ENCODE assay signal across 8 mouse cellular contexts in the genomic region with DNA sequence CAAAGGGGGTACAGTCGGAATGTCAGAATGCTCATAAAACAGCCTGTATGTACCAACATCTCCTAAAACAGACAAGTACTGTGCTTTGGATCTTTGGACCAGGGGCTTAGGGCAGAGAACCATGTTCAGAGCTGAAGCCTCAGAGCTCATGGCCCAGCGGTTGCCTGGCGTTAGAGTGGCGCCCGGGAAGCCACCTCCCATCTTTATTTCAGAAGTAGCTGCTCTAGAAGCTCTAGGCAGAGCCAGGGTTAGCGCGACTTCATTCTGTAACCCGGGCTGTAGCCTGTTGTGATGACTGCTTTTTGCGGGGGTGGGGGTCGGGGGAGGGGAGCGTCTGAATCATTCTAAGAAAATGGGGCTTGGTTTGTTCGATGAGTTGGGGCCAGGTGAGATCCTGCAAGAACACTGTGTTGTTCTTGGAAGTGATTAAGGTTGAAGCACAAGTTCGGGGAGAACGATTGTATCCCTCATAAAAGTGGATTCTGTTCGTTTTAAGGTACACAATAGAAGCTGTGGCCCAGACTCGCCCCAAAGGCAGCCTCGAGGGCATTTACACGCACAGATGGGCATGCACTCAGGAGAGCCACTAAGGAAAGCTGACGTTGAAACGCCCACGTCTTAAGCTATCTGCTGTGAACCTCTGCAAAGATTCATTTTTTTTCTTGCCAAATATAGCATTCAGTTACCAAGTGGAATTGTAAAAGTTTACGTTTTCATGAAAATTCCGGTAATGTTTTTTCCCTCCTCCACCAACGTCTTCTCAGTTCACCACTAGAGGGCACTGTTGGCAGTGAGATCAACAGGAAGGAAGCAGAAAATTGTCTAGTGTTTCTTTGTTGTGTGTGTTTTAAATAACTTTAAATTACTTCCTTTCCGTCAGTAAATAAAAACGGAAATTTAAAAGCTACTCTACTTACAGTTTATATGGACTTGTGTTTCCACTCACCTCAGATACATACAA.
DNase-seq lines count a peak whose midpoint lies in the region; ATAC-seq and TF ChIP-seq lines count a peak whose summit lies in the region.

No protein-coding gene starts in this region.

- H3K4me2 ChIP-seq in forebrain, embryonic 12.5 days = no peak overlapping the region
- H3K4me2 ChIP-seq in intestine, embryonic 15.5 days (replicated peaks) = 0 out of 2 replicates have a peak overlapping the region, but pooled peaks have one; percentile 30
- H3K4me2 ChIP-seq in liver, postnatal 0 days (ENCODE audit: low read depth, low read length) = no peak overlapping the region

- TF ChIP-seq EP300 in liver, postnatal 0 days (IDR thresholded peaks at IDR 0.05; ENCODE audit: low read depth) = no peak

- DNase-seq in thymus, adult 2 months = peak; percentile 63
- DNase-seq in thymus, adult 18-20 months = no peak
- DNase-seq in adrenal gland, postnatal 25 days = peak; percentile 46
- DNase-seq in liver, postnatal 0 days = peak; percentile 54
- DNase-seq in retina, adult 2 months (ENCODE audit: low read depth, low spot score) = peak; percentile 46

- H3K27me3 ChIP-seq in thymus, adult 2 months (ENCODE audit: control insufficient read depth, insufficient read depth, low read length) = no peaks in the 10 kb centered on the region
- no peaks in the 10 kb centered on the region for H3K27me3 ChIP-seq in forebrain, embryonic 12.5 days
- H3K27me3 ChIP-seq in intestine, embryonic 15.5 days (replicated peaks) = no peaks in the 10 kb centered on the region
- H3K27me3 ChIP-seq in liver, postnatal 0 days (ENCODE audit: insufficient read depth, low read length) = no peaks in the 10 kb centered on the region

- 0 out of 2 replicates have a peak, but pooled peaks have one; percentile 14 for ATAC-seq in forebrain, embryonic 12.5 days (ENCODE audit: low FRiP score)
- ATAC-seq in intestine, embryonic 15.5 days = no peak
- no peak for ATAC-seq in liver, postnatal 0 days
- no peak for ATAC-seq in erythroid progenitor cell, adult 5-6 weeks (replicated peaks; ENCODE audit: low FRiP score, poor library complexity, severe bottlenecking)

- no peak overlapping the region for H3K9ac ChIP-seq in forebrain, embryonic 12.5 days
- H3K9ac ChIP-seq in intestine, embryonic 15.5 days = no peak overlapping the region
- no peak overlapping the region for H3K9ac ChIP-seq in liver, postnatal 0 days (replicated peaks)

- H3K9me3 ChIP-seq in forebrain, embryonic 12.5 days = 0 out of 2 replicates have a peak, but pooled peaks cover 6% of the 10 kb centered on the region
- H3K9me3 ChIP-seq in intestine, embryonic 15.5 days = no peaks in the 10 kb centered on the region
- peaks cover 5% of the 10 kb centered on the region; the same call in 1 of the 2 replicates for H3K9me3 ChIP-seq in liver, postnatal 0 days (ENCODE audit: low read length)

- no peak overlapping the region for H3K27ac ChIP-seq in thymus, adult 2 months (ENCODE audit: control insufficient read depth, insufficient read depth, low read length)
- no peak overlapping the region for H3K27ac ChIP-seq in forebrain, embryonic 12.5 days
- no peak overlapping the region for H3K27ac ChIP-seq in intestine, embryonic 15.5 days
- H3K27ac ChIP-seq in liver, postnatal 0 days (ENCODE audit: low read depth) = no peak overlapping the region

- WGBS in thymus, adult 2 months = 55% methylated on average over 26 of the region's 26 CpGs
- 40% methylated on average over 26 of the region's 26 CpGs for WGBS in forebrain, embryonic 12.5 days
- WGBS in intestine, embryonic 15.5 days = 44% methylated on average over 26 of the region's 26 CpGs
- 46% methylated on average over 26 of the region's 26 CpGs for WGBS in liver, postnatal 0 days (ENCODE audit: insufficient replicate concordance)

- TF ChIP-seq CTCF in thymus, adult 2 months (IDR thresholded peaks at IDR 0.05; ENCODE audit: borderline replicate concordance, control insufficient read depth, extremely low read depth, insufficient read depth, low read length, poor library complexity) = no peak
- peak; percentile 86 for TF ChIP-seq CTCF in liver, postnatal 0 days (IDR thresholded peaks at IDR 0.05; ENCODE audit: low read depth)

- H3K36me3 ChIP-seq in thymus, adult 2 months (ENCODE audit: control insufficient read depth, insufficient read depth, low read length) = no peaks in the 10 kb centered on the region
- no peaks in the 10 kb centered on the region for H3K36me3 ChIP-seq in forebrain, embryonic 12.5 days (replicated peaks)
- H3K36me3 ChIP-seq in intestine, embryonic 15.5 days = no peaks in the 10 kb centered on the region
- H3K36me3 ChIP-seq in liver, postnatal 0 days (replicated peaks; ENCODE audit: insufficient read depth, low read length) = no peaks in the 10 kb centered on the region

- H3K4me1 ChIP-seq in thymus, adult 2 months (replicated peaks; ENCODE audit: control insufficient read depth, insufficient read depth, low read length) = peaks cover 5% of the 10 kb centered on the region; the same call in 1 of the 2 replicates
- no peaks in the 10 kb centered on the region for H3K4me1 ChIP-seq in forebrain, embryonic 12.5 days
- 0 out of 2 replicates have a peak, but pooled peaks cover 2% of the 10 kb centered on the region for H3K4me1 ChIP-seq in intestine, embryonic 15.5 days (replicated peaks)
- H3K4me1 ChIP-seq in liver, postnatal 0 days (ENCODE audit: insufficient read depth) = 0 out of 2 replicates have a peak, but pooled peaks cover 4% of the 10 kb centered on the region

- no peak for TF ChIP-seq POLR2A in thymus, adult 2 months (IDR thresholded peaks at IDR 0.05; ENCODE audit: control insufficient read depth, extremely low read depth, insufficient read depth, low read length, poor library complexity)

- no peak overlapping the region for H3K4me3 ChIP-seq in thymus, adult 2 months (ENCODE audit: control insufficient read depth, insufficient read depth, low read length)
- H3K4me3 ChIP-seq in forebrain, embryonic 12.5 days (replicated peaks) = no peak overlapping the region
- H3K4me3 ChIP-seq in intestine, embryonic 15.5 days (replicated peaks) = no peak overlapping the region
- no peak overlapping the region for H3K4me3 ChIP-seq in liver, postnatal 0 days (ENCODE audit: low read depth, low read length)

Comparison
In these comparisons a context has a peak if more than half of its experiments do, and no peak if none do; other contexts are left out.
1. DNase-seq: peak in thymus, adult 2 months (single experiment), adrenal gland, postnatal 25 days (single experiment), liver, postnatal 0 days (single experiment) and retina, adult 2 months (single experiment); none in thymus, adult 18-20 months (0 of 2).